Mouse (Mus musculus) stomach, postnatal 0 days (tissue): Measurements from ENCODE around the gene Mamstr.

Experiments used
- CTCF ChIP-seq: IDR thresholded peaks from 2 replicates; pipeline ENCODE4 v1.5.1; 2016; ENCODE audit warnings: antibody characterized with exemption, low read depth, mild to moderate bottlenecking, moderate library complexity
- EP300 ChIP-seq: optimal IDR thresholded peaks from 2 replicates; pipeline ENCODE3; 2016; ENCODE audit warnings: antibody characterized with exemption

GRCm38 (mm10) chr7:45593118-45593815 lies 46.5 kb upstream of the Mamstr start:
- no peak for TF ChIP-seq EP300
- peak; percentile 96 for TF ChIP-seq CTCF
